Mouse (Mus musculus): Measurements from ENCODE around the gene Gm5475.

Gene Gm5475

GRCm38 (mm10) chr15:100470037-100470436 lies 48.1 kb downstream of the Gm5475 start:
- in situ Hi-C loops (cut with MboI; ENCODE audit: low pct_unique_long_range_greater_than_20kb in 1 of 2, low sequenced_read_pairs in 2 of 2, unreplicated experiment in 1 of 2), result no loop called here

- in situ Hi-C loops (cut with MboI; ENCODE audit: low pct_unique_long_range_greater_than_20kb in 1 of 2, low sequenced_read_pairs in 2 of 2, unreplicated experiment in 1 of 2), result no loop called here
These were observed 52.1 kb downstream of the Gm5475 start for GRCm38 (mm10) chr15:100473926-100474503.

Measured in mouse embryonic stem cell (cell line).